Mouse (Mus musculus) adrenal gland, adult 2 months (tissue): ENCODE results near the gene Mustn1. TPM values are rescaled to one million over a fixed set of nuclear protein-coding genes. Genes with fewer than 3 reads are reported as not detected.

ENCODE experiments used
- polyA plus RNA-seq: library from polyadenylated mRNA; depleted of rRNA; stranded (reverse); fragments of >200 nt; gene quantifications from 2 replicates; pipeline ENCODE4 v1.2.3, GENCODE M21; 2012; rRNA removed
- total RNA-seq, 2 experiments: library from RNA; stranded (reverse); gene quantifications; 2 replicates each; pipeline ENCODE4 v1.2.3; 2021

The Mustn1 gene
- total and polyA plus RNA-seq, 3 experiments, result 1.8 to 5.3 (median 3.6) TPM

Other genes with a start within 250 kb of the Mustn1 start
- 10 to 100 TPM; 24.7 to 25.4 TPM for gene Rft1, start 224.8 kb upstream of the Mustn1 start, total RNA-seq
- gene Rft1, start 224.8 kb upstream of the Mustn1 start, polyA plus RNA-seq, result 16.3 and 17.1 TPM in 2 replicates
- 10 to 100 TPM; 20.9 to 27.0 TPM for gene Sfmbt1, start 164.4 kb upstream of the Mustn1 start, total RNA-seq
- gene Sfmbt1, start 164.4 kb upstream of the Mustn1 start, polyA plus RNA-seq, result 0.66 and 0.81 TPM in 2 replicates
- 10 to 100 TPM; 16.0 to 24.6 TPM for gene Tmem110, start 53.6 kb upstream of the Mustn1 start, total RNA-seq
- gene Tmem110, start 53.6 kb upstream of the Mustn1 start, polyA plus RNA-seq, result 21.6 and 22.1 TPM in 2 replicates
- 10 to 100 TPM in 1 of 2 experiments, 1 to 10 TPM in 1; 6.2 to 12.7 TPM for gene Itih4, start 7.3 kb downstream of the Mustn1 start, total RNA-seq
- gene Itih4, start 7.3 kb downstream of the Mustn1 start, polyA plus RNA-seq, result 0.64 and 0.88 TPM in 2 replicates
- 1 to 10 TPM in 1 of 2 experiments, under 1 TPM in 1; 0.97 to 2.5 TPM for gene Itih3, start 44.6 kb downstream of the Mustn1 start, total RNA-seq
- 0.18 and 0.19 TPM in 2 replicates for gene Itih3, start 44.6 kb downstream of the Mustn1 start, polyA plus RNA-seq
- gene Itih1, start 64.1 kb downstream of the Mustn1 start, total RNA-seq, result 1 to 10 TPM in 1 of 2 experiments, not detected in 1; 2.2 TPM
- 0.37 TPM in 1 of 2 replicates, not detected in the other for gene Itih1, start 64.1 kb downstream of the Mustn1 start, polyA plus RNA-seq
- gene Nek4, start 72.2 kb downstream of the Mustn1 start, total RNA-seq, result 10 to 100 TPM; 10.2 to 13.3 TPM
- gene Nek4, start 72.2 kb downstream of the Mustn1 start, polyA plus RNA-seq, result 5.2 and 5.5 TPM in 2 replicates
- gene Glt8d1, start 122.2 kb downstream of the Mustn1 start, total RNA-seq, result 10 to 100 TPM; 40.9 to 50.7 TPM
- 17.7 and 23.3 TPM in 2 replicates for gene Glt8d1, start 122.2 kb downstream of the Mustn1 start, polyA plus RNA-seq
- gene Spcs1, start 122.5 kb downstream of the Mustn1 start, total RNA-seq, result 100 to 1,000 TPM; 234 to 254 TPM
- 60.5 and 69.4 TPM in 2 replicates for gene Spcs1, start 122.5 kb downstream of the Mustn1 start, polyA plus RNA-seq
- 10 to 100 TPM; 45.7 to 48.9 TPM for gene Pbrm1, start 139.9 kb downstream of the Mustn1 start, total RNA-seq
- gene Pbrm1, start 139.9 kb downstream of the Mustn1 start, polyA plus RNA-seq, result 9.3 and 9.7 TPM in 2 replicates
- 100 to 1,000 TPM in 1 of 2 experiments, 10 to 100 TPM in 1; 54.3 to 140 TPM for gene Gnl3, start 140.0 kb downstream of the Mustn1 start, total RNA-seq
- gene Gnl3, start 140.0 kb downstream of the Mustn1 start, polyA plus RNA-seq, result 5.8 and 8.3 TPM in 2 replicates
- 10 to 100 TPM; 71.2 to 84.4 TPM for gene Smim4, start 249.8 kb downstream of the Mustn1 start, total RNA-seq
- gene Smim4, start 249.8 kb downstream of the Mustn1 start, polyA plus RNA-seq, result 133 TPM in 2 replicates